ENCODE assay signal across 14 mouse cellular contexts in genomic region chr4:128918187-128918586, GRCm38 (mm10). TPM values are rescaled to one million over a fixed set of nuclear protein-coding genes. Genes with fewer than 3 reads are reported as not detected.
DNase-seq lines count a peak whose midpoint lies in the region; ATAC-seq and TF ChIP-seq lines count a peak whose summit lies in the region.
"Had no signal": no experiment of that assay in that cellular context is flagged by ENCODE, and none has a peak within 500 bp of the region (broad histone marks: within the 10 kb centered on the region; RNA-seq: fewer than 3 reads in every experiment).

No protein-coding gene starts in this region.

- no peak for TF ChIP-seq EP300 in stomach, postnatal 0 days (optimal IDR thresholded peaks at IDR 0.05)

- no peaks in the 10 kb centered on the region for H3K9me3 ChIP-seq in heart, embryonic 11.5 days (replicated peaks; ENCODE audit: control insufficient read depth, low read length)
- H3K9me3 ChIP-seq in midbrain, embryonic 14.5 days (ENCODE audit: control insufficient read depth, low read length): no peaks in the 10 kb centered on the region
- H3K9me3 ChIP-seq in midbrain, embryonic 11.5 days (ENCODE audit: control insufficient read depth, low read length): no peaks in the 10 kb centered on the region
- no peaks in the 10 kb centered on the region for H3K9me3 ChIP-seq in stomach, postnatal 0 days (ENCODE audit: control insufficient read depth, low read length)
- H3K9me3 ChIP-seq: hindbrain, embryonic 15.5 days had no signal

- WGBS in heart, embryonic 11.5 days (ENCODE audit: insufficient replicate concordance): 36% methylated on average over 3 of the region's 3 CpGs
- 65% methylated on average over 3 of the region's 3 CpGs for WGBS in midbrain, embryonic 14.5 days
- 78% methylated on average over 3 of the region's 3 CpGs for WGBS in midbrain, embryonic 11.5 days
- WGBS in lung, adult 2 months: 20% methylated on average over 3 of the region's 3 CpGs
- whole genome bisulfite sequencing in stomach, postnatal 0 days: 27% methylated on average over 3 of the region's 3 CpGs

- H3K4me1 ChIP-seq in heart, embryonic 11.5 days (ENCODE audit: control insufficient read depth, insufficient read depth, low read length): no peaks in the 10 kb centered on the region
- no peaks in the 10 kb centered on the region for H3K4me1 ChIP-seq in midbrain, embryonic 14.5 days (ENCODE audit: control insufficient read depth, insufficient read depth, low read length)
- no peaks in the 10 kb centered on the region for H3K4me1 ChIP-seq in midbrain, embryonic 11.5 days (ENCODE audit: control insufficient read depth, insufficient read depth, low read length)
- H3K4me1 ChIP-seq in lung, adult 2 months (ENCODE audit: control insufficient read depth, insufficient read depth, low read length): peaks cover 3% of the 10 kb centered on the region; the same call in 1 of the 2 replicates
- no peaks in the 10 kb centered on the region for H3K4me1 ChIP-seq in stomach, postnatal 0 days (replicated peaks; ENCODE audit: control insufficient read depth, insufficient read depth)
- H3K4me1 ChIP-seq: hindbrain, embryonic 15.5 days had no signal

- H3K36me3 ChIP-seq in heart, embryonic 11.5 days (ENCODE audit: control insufficient read depth, insufficient read depth, low read length): no peaks in the 10 kb centered on the region
- no peaks in the 10 kb centered on the region for H3K36me3 ChIP-seq in midbrain, embryonic 14.5 days (ENCODE audit: control insufficient read depth, insufficient read depth, low read length)
- no peaks in the 10 kb centered on the region for H3K36me3 ChIP-seq in midbrain, embryonic 11.5 days (ENCODE audit: control insufficient read depth, insufficient read depth, low read length)
- no peaks in the 10 kb centered on the region for H3K36me3 ChIP-seq in stomach, postnatal 0 days (ENCODE audit: control insufficient read depth, insufficient read depth, low read length)
- H3K36me3 ChIP-seq: hindbrain, embryonic 15.5 days had no signal

- peaks cover 3% of the 10 kb centered on the region; the same call in 1 of the 2 replicates for H3K27me3 ChIP-seq in heart, embryonic 11.5 days (ENCODE audit: control insufficient read depth, insufficient read depth, low read length)
- H3K27me3 ChIP-seq in midbrain, embryonic 14.5 days (ENCODE audit: control insufficient read depth, insufficient read depth, low read length): no peaks in the 10 kb centered on the region
- peaks cover 2% of the 10 kb centered on the region; the same call in 1 of the 2 replicates for H3K27me3 ChIP-seq in midbrain, embryonic 11.5 days (ENCODE audit: control insufficient read depth, insufficient read depth, low read length)
- no peaks in the 10 kb centered on the region for H3K27me3 ChIP-seq in stomach, postnatal 0 days (ENCODE audit: control insufficient read depth, insufficient read depth, low read length)

- H3K27ac ChIP-seq in heart, embryonic 11.5 days (ENCODE audit: low read depth, low read length): no peak overlapping the region
- H3K27ac ChIP-seq in midbrain, embryonic 14.5 days (replicated peaks; ENCODE audit: low read depth, low read length): no peak overlapping the region
- H3K27ac ChIP-seq in midbrain, embryonic 11.5 days (ENCODE audit: low read depth, low read length): no peak overlapping the region
- no peak overlapping the region for H3K27ac ChIP-seq in stomach, postnatal 0 days (replicated peaks)
- H3K27ac ChIP-seq: hindbrain, embryonic 15.5 days; layer of hippocampus, adult 2 months had no signal

- TF ChIP-seq CTCF in lung, adult 2 months (IDR thresholded peaks at IDR 0.05; ENCODE audit: insufficient read depth, low read length): no peak
- no peak for TF ChIP-seq CTCF in stomach, postnatal 0 days (IDR thresholded peaks at IDR 0.05; ENCODE audit: low read depth)

- H3K9ac ChIP-seq in heart, embryonic 11.5 days (ENCODE audit: low read depth, low read length): no peak overlapping the region
- H3K9ac ChIP-seq in midbrain, embryonic 14.5 days (replicated peaks; ENCODE audit: low read length): no peak overlapping the region
- H3K9ac ChIP-seq in midbrain, embryonic 11.5 days (ENCODE audit: low read length): no peak overlapping the region
- no peak overlapping the region for H3K9ac ChIP-seq in stomach, postnatal 0 days (ENCODE audit: low read length)
- H3K9ac ChIP-seq: hindbrain, embryonic 15.5 days had no signal

- peak; percentile 15; the same call in 1 of the 2 replicates for TF ChIP-seq POLR2A in lung, adult 2 months (IDR thresholded peaks at IDR 0.05; ENCODE audit: borderline replicate concordance, extremely low read depth, low read depth, low read length)

- peak; percentile 67 for ATAC-seq in heart, embryonic 11.5 days (replicated peaks; ENCODE audit: insufficient number of reproducible peaks, low FRiP score, low TSS enrichment)
- ATAC-seq in midbrain, embryonic 14.5 days (ENCODE audit: low FRiP score, low TSS enrichment): no peak
- no peak for ATAC-seq in midbrain, embryonic 11.5 days (ENCODE audit: low FRiP score)
- ATAC-seq in stomach, postnatal 0 days (ENCODE audit: low FRiP score, low TSS enrichment): peak; percentile 41; the same call in 1 of the 2 replicates

- intact Hi-C loops in heart, postnatal 10 days (cut with DNase I): no loop called here

- DNase-seq in heart, postnatal 10 days: no peak
- DNase-seq in midbrain, embryonic 14.5 days: peak; percentile 19
- no peak for DNase-seq in midbrain, embryonic 11.5 days (ENCODE audit: low spot score, missing footprints)
- DNase-seq in lung, adult 2 months: peak; percentile 70
- peak; percentile 55 for DNase-seq in stomach, postnatal 0 days (ENCODE audit: low spot score)
- DNase-seq in urinary bladder, postnatal 4 days (ENCODE audit: low spot score in 2 of 2): no peak
- no peak for DNase-seq in right cerebral cortex, postnatal 25 days
- DNase-seq: cerebellum, adult 2 months; left cerebral cortex, postnatal 4 days; spleen, adult 18-20 months; thymus, postnatal 36 days had no signal

- H3K4me2 ChIP-seq in heart, embryonic 11.5 days: no peak overlapping the region
- no peak overlapping the region for H3K4me2 ChIP-seq in midbrain, embryonic 14.5 days (ENCODE audit: low read length)
- no peak overlapping the region for H3K4me2 ChIP-seq in midbrain, embryonic 11.5 days
- no peak overlapping the region for H3K4me2 ChIP-seq in stomach, postnatal 0 days (replicated peaks; ENCODE audit: low read depth)
- H3K4me2 ChIP-seq: hindbrain, embryonic 15.5 days had no signal

- no peak overlapping the region for H3K4me3 ChIP-seq in heart, embryonic 11.5 days (ENCODE audit: low read depth, low read length)
- no peak overlapping the region for H3K4me3 ChIP-seq in midbrain, embryonic 14.5 days (replicated peaks; ENCODE audit: low read depth, low read length)
- no peak overlapping the region for H3K4me3 ChIP-seq in midbrain, embryonic 11.5 days (ENCODE audit: low read depth, low read length)
- H3K4me3 ChIP-seq in lung, adult 2 months (replicated peaks; ENCODE audit: extremely low read depth, low read depth, low read length): no peak overlapping the region
- H3K4me3 ChIP-seq in stomach, postnatal 0 days (ENCODE audit: low read depth, low read length): no peak overlapping the region
- H3K4me3 ChIP-seq: hindbrain, embryonic 15.5 days; layer of hippocampus, adult 2 months had no signal

RNA-seq across cellular contexts. Expression of gene Trim62, which starts 34.8 kb away (rescaled TPM):
- polyA plus RNA-seq in heart, embryonic 11.5 days (2014; fragmentation: Nextera tagmentation; extraction: Ambion mirVana): 4.4 and 6.2 TPM in 2 replicates
- total RNA-seq in heart, postnatal 10 days (2021): 1 to 10 TPM; 2.3 to 2.5 TPM
- 22.4 and 27.3 TPM in 2 replicates for polyA plus RNA-seq in midbrain, embryonic 14.5 days (2014; fragmentation: Nextera tagmentation; extraction: Ambion mirVana)
- 8.3 and 10.3 TPM in 2 replicates for polyA plus RNA-seq in midbrain, embryonic 11.5 days (2014; fragmentation: Nextera tagmentation; extraction: Ambion mirVana)
- polyA plus RNA-seq in lung, adult 2 months (2012; rRNA removed): 18.6 and 19.7 TPM in 2 replicates
- 2.6 and 3.5 TPM in 2 replicates for polyA plus RNA-seq in stomach, postnatal 0 days (2015; fragmentation: Nextera tagmentation; extraction: Ambion mirVana)

RNA-seq across cellular contexts. Expression of gene Azin2, which starts 44.1 kb away (rescaled TPM):
- polyA plus RNA-seq in heart, embryonic 11.5 days (2014; fragmentation: Nextera tagmentation; extraction: Ambion mirVana): 4.1 and 4.6 TPM in 2 replicates
- 1 to 10 TPM; 5.8 to 6.0 TPM for total RNA-seq in heart, postnatal 10 days (2021)
- polyA plus RNA-seq in midbrain, embryonic 14.5 days (2014; fragmentation: Nextera tagmentation; extraction: Ambion mirVana): 18.0 and 19.6 TPM in 2 replicates
- 11.5 and 14.4 TPM in 2 replicates for polyA plus RNA-seq in midbrain, embryonic 11.5 days (2014; fragmentation: Nextera tagmentation; extraction: Ambion mirVana)
- 46.2 and 49.4 TPM in 2 replicates for polyA plus RNA-seq in lung, adult 2 months (2012; rRNA removed)
- 10.8 and 12.3 TPM in 2 replicates for polyA plus RNA-seq in stomach, postnatal 0 days (2015; fragmentation: Nextera tagmentation; extraction: Ambion mirVana)

Comparison
In these comparisons a context has a peak if more than half of its experiments do, and no peak if none do; other contexts are left out.
1. DNase-seq: peak in midbrain, embryonic 14.5 days (single experiment), lung, adult 2 months (single experiment) and stomach, postnatal 0 days (single experiment); none in heart, postnatal 10 days (0 of 2), midbrain, embryonic 11.5 days (single experiment), urinary bladder, postnatal 4 days (0 of 2) and right cerebral cortex, postnatal 25 days (single experiment).
2. ATAC-seq: peak in heart, embryonic 11.5 days (single experiment) and stomach, postnatal 0 days (single experiment); none in midbrain, embryonic 14.5 days (single experiment) and midbrain, embryonic 11.5 days (single experiment).